Mouse (Mus musculus) embryo, embryonic 9.5 days (tissue): ENCODE data around the gene Spem1.
A peak's percentile ranks its signal among the peaks of the same experiment; 100 is the strongest.
"Not testable (repeated sequence)": the region's sequence is repeated elsewhere in the genome, so short reads cannot be mapped to it uniquely, and the experiment has no call there.

Experiments
- DNase-seq: peaks from one replicate; pipeline ENCODE4 v3.0.0-alpha.2; 2017; ENCODE audit errors: extremely low spot score

Gene Spem1

DNA sequence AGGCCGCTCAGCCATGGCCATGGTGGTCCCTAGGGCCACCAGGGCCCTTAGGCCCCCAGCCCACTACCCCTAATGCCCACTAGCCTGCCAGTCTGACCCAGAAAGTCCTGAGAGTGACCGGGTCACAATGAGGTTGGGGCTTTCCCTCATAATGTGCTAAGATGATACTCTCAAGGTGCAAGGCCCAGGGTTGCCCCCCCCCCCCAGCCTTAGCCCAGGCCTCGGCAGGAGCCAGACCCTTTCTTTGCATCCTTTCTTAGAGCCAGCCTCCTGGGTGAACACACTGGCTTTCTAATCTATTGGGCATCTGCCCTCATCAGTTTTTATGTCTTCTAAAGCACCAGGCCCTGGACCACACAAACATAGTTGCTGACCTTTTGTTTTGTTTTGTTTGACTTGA lies at the start of gene Spem1:
Gene Spem1 (minus strand): TSS at position 101 of the 400 bp plus-strand sequence.
- DNase-seq: no peak

DNA sequence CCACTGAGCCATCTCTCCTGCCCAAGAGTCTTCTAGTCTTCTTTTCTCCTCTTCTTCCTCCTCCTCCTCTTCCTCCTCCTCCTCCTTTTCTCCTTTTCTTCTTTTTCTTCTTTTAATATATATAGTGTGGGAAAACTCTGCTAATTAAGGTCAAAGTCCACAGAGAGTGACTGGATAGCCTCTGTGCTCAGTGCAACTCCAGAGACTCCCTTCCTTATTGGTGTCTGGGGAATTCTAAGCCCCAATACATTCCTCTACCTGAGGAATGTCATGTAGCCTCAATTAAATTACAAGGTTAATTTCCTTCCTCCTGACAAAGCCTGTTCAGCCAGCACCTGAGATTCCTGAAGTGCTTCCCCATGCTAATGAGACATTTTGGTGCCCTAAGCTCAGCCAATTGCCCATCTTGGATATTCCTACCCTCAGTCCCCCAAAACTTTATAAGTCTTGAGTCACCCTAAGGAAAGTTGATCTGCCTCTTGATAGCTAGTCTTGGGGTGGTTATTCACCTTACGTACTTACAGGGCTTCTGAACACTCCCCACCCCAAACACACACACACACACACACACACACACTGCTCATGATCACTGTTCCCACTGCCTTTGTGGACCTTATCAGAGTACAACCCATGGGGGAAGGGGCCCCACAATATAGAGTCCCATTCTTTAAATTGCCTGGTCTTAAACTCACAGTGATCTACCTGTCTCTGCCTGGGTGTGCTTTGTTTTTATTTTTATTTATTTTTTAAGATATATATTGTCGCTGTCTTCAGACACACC lies 48.5 kb upstream of the Spem1 start:
- no peak for DNase-seq

DNA sequence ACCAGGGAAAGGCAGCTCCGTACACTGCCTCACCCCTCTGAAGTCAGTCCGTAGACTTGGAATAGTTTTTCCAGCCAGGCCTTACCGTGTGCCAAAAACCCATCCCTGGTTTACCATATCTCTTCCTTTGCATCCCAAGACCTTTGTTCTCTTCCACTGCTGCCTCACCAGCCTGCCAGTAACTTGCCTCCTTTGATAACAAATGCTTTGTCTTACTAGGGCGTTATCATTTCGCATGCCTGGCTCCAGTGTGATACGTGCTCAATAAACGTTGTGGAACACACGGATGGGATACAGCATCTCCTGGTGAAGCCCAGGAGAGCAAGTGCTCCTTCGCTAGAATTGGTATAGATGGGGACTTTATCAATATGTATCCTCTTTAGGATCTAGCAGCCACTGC lies 45.4 kb upstream of the Spem1 start:
- no peak for DNase-seq

GRCm38 (mm10) chr11:69865561-69865960 lies 43.6 kb upstream of the Spem1 start:
- DNase-seq: no peak

GRCm38 (mm10) chr11:69864138-69864860 lies 42.3 kb upstream of the Spem1 start:
- no peak for DNase-seq

GRCm38 (mm10) chr11:69863729-69864128 lies 41.7 kb upstream of the Spem1 start:
- not testable (repeated sequence) for DNase-seq

DNA sequence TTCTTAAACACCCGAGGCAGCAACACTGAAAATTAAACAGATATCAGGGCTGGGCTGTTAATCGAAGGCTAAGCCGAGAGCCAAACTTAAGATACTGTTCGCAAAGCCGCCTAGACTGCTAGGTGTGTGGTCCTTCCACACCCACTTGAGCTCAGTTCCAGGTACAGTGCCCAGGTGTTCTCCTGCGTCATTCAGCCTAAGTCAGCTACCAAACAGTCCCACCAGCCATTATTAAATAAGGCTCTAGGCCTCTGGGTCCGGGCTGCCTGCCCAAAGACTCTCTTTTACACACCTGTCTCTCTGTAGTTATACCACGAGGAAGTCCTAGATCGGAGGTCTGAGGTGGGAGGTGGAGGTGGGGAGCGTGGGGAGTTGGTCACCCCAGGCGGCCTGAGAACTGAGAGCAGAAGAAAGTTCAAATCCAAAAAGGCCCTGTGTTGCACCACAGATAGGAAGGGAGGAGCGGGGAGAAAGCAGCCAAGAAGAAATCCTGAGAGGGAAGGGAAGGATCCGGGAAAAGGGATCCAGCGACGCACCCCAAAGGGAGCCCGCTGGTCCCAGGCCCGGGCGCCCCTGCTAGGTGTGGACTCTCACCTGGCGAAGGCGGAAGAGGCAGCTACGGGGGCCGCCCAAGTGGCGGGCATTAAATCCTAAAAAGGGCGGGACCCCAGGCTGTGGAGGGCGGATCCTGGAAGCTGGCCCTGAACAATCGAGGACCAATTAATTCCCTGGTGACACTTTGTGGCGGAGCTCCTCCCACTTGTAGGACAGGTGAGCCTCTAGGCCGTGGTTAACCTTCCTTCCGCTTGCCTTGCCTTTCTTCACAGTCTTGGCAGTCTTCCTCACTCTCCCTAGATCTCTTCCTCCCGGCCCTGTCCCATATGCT lies 36.4 kb upstream of the Spem1 start, which contains the start of gene Tnk1:
Gene Tnk1 (minus strand): TSS at position 618 of the 886 bp plus-strand sequence.
- no peak for DNase-seq

DNA sequence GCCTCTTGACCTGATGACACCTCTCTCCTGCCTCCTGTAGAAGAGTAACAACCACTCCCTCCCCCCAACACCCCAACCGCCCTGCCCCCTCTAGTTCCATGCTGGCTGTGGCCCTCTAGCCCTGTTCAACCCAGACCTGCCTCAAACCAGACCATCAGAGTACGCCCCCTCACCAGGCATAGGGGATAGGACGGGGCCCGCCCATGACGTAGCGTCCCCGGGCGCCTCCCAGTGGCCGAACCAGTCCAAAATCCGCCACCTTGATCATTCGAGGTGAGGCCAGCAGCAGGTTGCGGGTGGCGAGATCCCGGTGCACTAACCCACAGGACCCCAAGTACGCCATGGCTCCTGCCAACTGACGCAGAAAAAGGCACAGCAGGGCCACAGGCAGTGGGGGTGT lies 33.4 kb upstream of the Spem1 start:
- peak; percentile 53 for DNase-seq

GRCm38 (mm10) chr11:69854680-69855079 lies 32.7 kb upstream of the Spem1 start:
- DNase-seq: no peak

GRCm38 (mm10) chr11:69853994-69854393 lies 32.0 kb upstream of the Spem1 start:
- no peak for DNase-seq

GRCm38 (mm10) chr11:69850754-69851153 lies 28.8 kb upstream of the Spem1 start:
- no peak for DNase-seq

- no peak for DNase-seq
Observed at GRCm38 (mm10) chr11:69849884-69850283, 27.9 kb upstream of the Spem1 start.

DNA sequence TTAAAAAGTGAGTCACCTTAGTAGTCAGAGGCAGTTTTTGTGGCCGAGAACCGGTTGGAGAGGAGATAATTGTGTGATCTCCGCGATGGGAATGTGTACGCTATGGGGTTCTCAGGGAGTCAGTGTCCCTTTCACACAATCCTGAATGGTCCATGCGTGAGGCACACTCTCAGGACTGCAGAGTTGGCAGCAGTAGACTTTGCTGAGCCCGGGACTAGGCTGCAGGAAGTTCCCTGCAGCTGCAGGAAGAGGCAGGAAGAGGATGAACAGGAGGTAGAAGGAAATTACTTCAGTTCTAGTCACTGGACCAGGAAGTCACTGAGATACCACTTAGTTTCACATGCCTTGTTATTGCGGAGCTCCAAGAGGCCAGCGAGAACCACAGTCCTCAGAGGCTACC lies 27.1 kb upstream of the Spem1 start:
- DNase-seq: no peak

DNA sequence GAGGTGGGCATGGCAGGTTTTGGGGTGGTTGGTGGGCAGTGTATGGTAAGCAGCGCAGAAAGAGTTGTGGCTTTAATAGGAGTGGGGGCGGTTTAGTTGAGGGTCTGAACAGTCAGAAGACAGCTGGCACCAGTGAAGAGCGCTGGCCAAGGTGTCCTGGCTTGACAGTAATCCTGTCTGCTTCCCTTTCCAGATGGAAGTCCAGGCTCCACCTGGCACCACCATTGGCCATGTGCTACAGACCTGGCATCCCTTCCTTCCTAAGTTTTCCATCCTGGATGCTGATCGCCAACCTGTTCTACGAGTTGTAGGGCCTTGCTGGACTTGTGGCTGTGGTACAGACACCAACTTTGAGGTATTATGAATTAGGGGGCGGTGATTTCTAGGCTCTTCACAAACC lies 26.0 kb upstream of the Spem1 start:
- no peak for DNase-seq

- DNase-seq: peak; percentile 35
Observed at GRCm38 (mm10) chr11:69846738-69847688, 25.0 kb upstream of the Spem1 start.

GRCm38 (mm10) chr11:69846198-69846680 lies 24.3 kb upstream of the Spem1 start, which contains the start of gene Plscr3:
Gene Plscr3, plus strand, starts transcription at chr11:69846376.
- peak; percentile 96 for DNase-seq

DNA sequence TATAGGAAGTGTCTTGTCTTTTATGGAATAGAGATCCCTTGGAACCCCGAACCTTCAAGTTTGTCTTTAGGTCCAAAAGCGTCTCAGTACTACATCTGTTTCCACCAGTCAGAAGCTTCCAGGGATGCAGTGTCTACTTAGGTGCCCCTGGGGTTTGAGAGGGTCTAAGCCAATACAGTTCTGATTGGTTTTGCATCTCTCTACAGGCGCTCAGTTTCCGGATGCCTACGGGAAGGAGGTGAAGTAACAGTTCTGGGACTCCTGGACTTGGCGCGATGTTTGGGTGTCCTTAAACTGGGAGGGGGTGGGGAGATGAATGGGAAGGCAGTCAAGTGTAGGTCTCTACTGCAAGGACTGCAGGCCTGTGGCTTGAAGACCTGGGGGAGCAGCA lies 16.7 kb upstream of the Spem1 start:
- no peak for DNase-seq

DNA sequence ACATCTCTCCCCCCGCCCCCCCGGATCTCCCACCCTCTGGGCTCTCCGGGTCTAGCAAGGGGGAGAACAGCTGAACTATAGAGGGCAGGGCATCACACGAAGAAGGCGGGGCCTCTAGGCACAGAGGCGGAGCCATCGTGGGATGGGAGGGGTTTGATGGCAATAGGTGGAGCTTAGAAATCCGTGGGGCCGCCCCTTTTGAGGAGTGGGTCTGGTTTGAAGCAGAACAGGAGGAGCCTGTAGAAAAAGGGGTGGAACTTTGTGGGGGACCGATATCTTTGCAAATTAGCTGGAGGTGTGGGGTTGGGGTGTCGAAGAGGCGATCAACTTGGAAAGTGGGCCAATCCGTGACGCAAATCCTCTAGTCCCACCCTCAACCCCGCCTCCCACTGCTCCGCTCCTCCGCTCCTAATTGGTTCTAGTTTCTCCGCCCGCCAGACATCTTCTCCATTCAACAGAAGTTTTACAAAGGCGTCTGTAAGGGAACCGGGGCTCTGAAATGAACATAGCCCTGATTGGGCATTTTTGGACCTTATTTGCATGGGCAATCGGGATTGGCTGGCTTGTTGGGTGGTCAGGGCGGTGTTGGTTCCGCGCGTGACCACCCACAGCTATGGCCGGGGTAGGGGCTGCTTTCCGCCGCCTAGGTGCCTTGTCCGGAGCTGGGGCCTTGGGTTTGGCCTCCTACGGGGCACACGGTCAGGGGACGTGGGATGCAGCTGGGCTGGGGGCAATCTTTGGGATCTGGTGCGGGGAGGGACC lies 16.2 kb upstream of the Spem1 start, which contains the start of gene Tmem256:
Gene Tmem256 (plus strand): TSS at position 563 of the 762 bp plus-strand sequence.
- peak; percentile 99 for DNase-seq

GRCm38 (mm10) chr11:69837604-69837951 lies 15.6 kb upstream of the Spem1 start, which contains the start of gene Nlgn2:
Gene Nlgn2, minus strand, starts transcription at chr11:69837784.
- no peak for DNase-seq
